Mouse (Mus musculus) bone marrow, adult 2 months (tissue): ENCODE results near the gene Rtkn. TPM values are rescaled to one million over a fixed set of nuclear protein-coding genes. Genes with fewer than 3 reads are reported as not detected.
A peak's percentile ranks its signal among the peaks of the same experiment; 100 is the strongest.

Experiments
- H3K27ac ChIP-seq: fragments of 200-500 bp; 2 replicates; pipeline ENCODE4 v1.5.1; 2012; ENCODE audit warnings: low read depth, mild to moderate bottlenecking, control low read depth, inconsistent platforms, low read length; ENCODE audit not compliant: control insufficient read depth, poor library complexity, insufficient read depth
- H3K4me1 ChIP-seq: fragments of 200-500 bp; 2 replicates; pipeline ENCODE4 v1.6.1; 2011; ENCODE audit warnings: low read length; ENCODE audit not compliant: control insufficient read depth, insufficient read depth
- H3K4me3 ChIP-seq: fragments of 200-500 bp; replicated peaks from 2 replicates; pipeline ENCODE3; 2011; ENCODE audit warnings: mild to moderate bottlenecking, low read depth, low read length, control low read depth; ENCODE audit not compliant: control insufficient read depth
- CTCF ChIP-seq: fragments of 200-500 bp; IDR thresholded peaks from 2 replicates; pipeline ENCODE4 v1.5.1; 2011; ENCODE audit warnings: low read length, control low read depth; ENCODE audit not compliant: control insufficient read depth, insufficient read depth
- POLR2A ChIP-seq: fragments of 200-500 bp; IDR thresholded peaks from 2 replicates; pipeline ENCODE4 v1.6.1; 2011; ENCODE audit warnings: low read depth, mild to moderate bottlenecking, control low read depth, low read length, borderline replicate concordance; ENCODE audit not compliant: control insufficient read depth
- WGBS: fragments of 180-500 bp; shearing (Covaris S2); methylation state at CpG from one replicate; pipeline ENCODE4 v1.1.7; 2018; 5-methylcytosine and 5-hydroxymethylcytosine counted together
- polyA plus RNA-seq: library from polyadenylated mRNA; stranded (reverse); fragments of >200 nt; gene quantifications from 2 replicates; pipeline ENCODE4 v1.2.4, GENCODE M21; 2011; ENCODE audit warnings: low replicate concordance; ENCODE audit not compliant: missing spikeins, insufficient read depth, insufficient read length

Rtkn gene
- polyA plus RNA-seq, 1 experiment = 1.3 TPM

- peak within 1 kb of the TSS; percentile 87 for H3K4me3 ChIP-seq
- peak within 1 kb of the TSS; percentile 79 for H3K27ac ChIP-seq
- TF ChIP-seq POLR2A = peak; percentile 52; the same call in 1 of the 2 replicates
- TF ChIP-seq CTCF = peak; percentile 72
- H3K4me1 ChIP-seq = no peaks in the 10 kb centered on the region; the same call in 1 of the 2 replicates
- under 1% methylated on average over 25 of the region's 25 CpGs for WGBS
Measured at GRCm38 (mm10) chr6:83101316-83101687, 34.0 kb upstream of the Rtkn start, which contains the start of the genes Ccdc142 and Gm42688. Gene Ccdc142 (plus strand): TSS chr6:83101601. Gene Gm42688 (plus strand): TSS chr6:83101617.

- WGBS = under 1% methylated on average over 74 of the region's 74 CpGs
- TF ChIP-seq POLR2A = peak; percentile 49; the same call in 1 of the 2 replicates
- peak; percentile 45; the same call in 1 of the 2 replicates for TF ChIP-seq CTCF
- Histone ChIP-seq H3K27ac (peak overlapping the region; percentile 79), H3K4me3 (peak overlapping the region; percentile 87), H3K4me1 (no peaks in the 10 kb centered on the region; the same call in 1 of the 2 replicates)
Measured at GRCm38 (mm10) chr6:83101688-83102556, 33.3 kb upstream of the Rtkn start.

GRCm38 (mm10) chr6:83103130-83103650, 32.1 kb upstream of the Rtkn start:
- WGBS = 89% methylated on average over 11 of the region's 11 CpGs
- Histone ChIP-seq H3K4me3 (no peak overlapping the region), H3K27ac (no peak overlapping the region)

GRCm38 (mm10) chr6:83104158-83104557, 31.1 kb upstream of the Rtkn start:
- Histone ChIP-seq H3K4me1 (no peaks in the 10 kb centered on the region; the same call in 1 of the 2 replicates), H3K27ac (no peak overlapping the region), H3K4me3 (no peak overlapping the region)
- TF ChIP-seq CTCF (no peak), POLR2A (no peak)
- 87% methylated on average over 4 of the region's 4 CpGs for WGBS

More at GRCm38 (mm10) chr6:83103130-83103650, 32.1 kb upstream of the Rtkn start:
- no peaks in the 10 kb centered on the region; the same call in 1 of the 2 replicates for H3K4me1 ChIP-seq
- TF ChIP-seq POLR2A (no peak), CTCF (no peak)

GRCm38 (mm10) chr6:83107566-83108400, 27.5 kb upstream of the Rtkn start:
- 47% methylated on average over 13 of the region's 13 CpGs for WGBS
- Histone ChIP-seq H3K4me3 (no peak overlapping the region), H3K4me1 (no peaks in the 10 kb centered on the region; the same call in 1 of the 2 replicates), H3K27ac (no peak overlapping the region)
- TF ChIP-seq CTCF (peak; percentile 94), POLR2A (no peak)

GRCm38 (mm10) chr6:83108762-83109668, 26.2 kb upstream of the Rtkn start, which contains the start of gene Mrpl53:
Gene Mrpl53 (plus strand): TSS chr6:83109040.
- Histone ChIP-seq H3K27ac (peak within 1 kb of the TSS; percentile 79), H3K4me3 (peak within 1 kb of the TSS; percentile 87), H3K4me1 (no peaks in the 10 kb centered on the region; the same call in 1 of the 2 replicates)
- peak; percentile 85; the same call in 1 of the 2 replicates for TF ChIP-seq POLR2A
- no peak for TF ChIP-seq CTCF
- under 1% methylated on average over 76 of the region's 76 CpGs for WGBS
